Mouse (Mus musculus) limb, embryonic 14.5 days (tissue): ENCODE measurements at regions not wholly inside any gene's neighbourhood (a gene's known extent, or its start where the extent isn't known, plus 50 kb on each side); places are given as distances from the start of the nearest gene placed in this dataset.
A peak's percentile ranks its signal among the peaks of the same experiment; 100 is the strongest.

Experiments
- ATAC-seq: fragments of 200-750 bp; cut with Nextera tagmentation; 2 replicates; pipeline ENCODE4 v1.8.0; 2017; ENCODE audit warnings: low read depth, moderate number of reproducible peaks, moderate TSS enrichment; ENCODE audit not compliant: low FRiP score
- DNase-seq: peaks from one replicate; pipeline ENCODE4 v3.0.0-alpha.2; 2015; ENCODE audit warnings: low spot score
- H3K27ac ChIP-seq: fragments of 300-500 bp; sonication (generic); replicated peaks from 2 replicates; pipeline ENCODE4 v1.5.1; 2014; ENCODE audit warnings: low read depth, mild to moderate bottlenecking, low read length, moderate library complexity, mixed read lengths
- H3K27me3 ChIP-seq: fragments of 300-500 bp; sonication (generic); 2 replicates; pipeline ENCODE4 v1.6.1; 2014; ENCODE audit warnings: low read length, mixed read lengths; ENCODE audit not compliant: control insufficient read depth, insufficient read depth
- H3K36me3 ChIP-seq: fragments of 300-500 bp; sonication (generic); 2 replicates; pipeline ENCODE4 v1.6.1; 2014; ENCODE audit warnings: mild to moderate bottlenecking, low read length, moderate library complexity, mixed read lengths; ENCODE audit not compliant: control insufficient read depth, insufficient read depth
- H3K4me1 ChIP-seq: fragments of 300-500 bp; sonication (generic); 2 replicates; pipeline ENCODE4 v1.6.1; 2014; ENCODE audit warnings: antibody characterized with exemption, low read length, mixed read lengths; ENCODE audit not compliant: control insufficient read depth, insufficient read depth
- H3K4me2 ChIP-seq: fragments of 300-500 bp; sonication (generic); replicated peaks from 2 replicates; pipeline ENCODE4 v1.6.1; 2014; ENCODE audit warnings: low read depth, mild to moderate bottlenecking, low read length, moderate library complexity; ENCODE audit not compliant: severe bottlenecking
- H3K4me3 ChIP-seq: fragments of 300-500 bp; sonication (generic); replicated peaks from 2 replicates; pipeline ENCODE4 v1.5.1; 2014; ENCODE audit warnings: low read length
- H3K9ac ChIP-seq: fragments of 300-500 bp; sonication (generic); 2 replicates; pipeline ENCODE4 v1.6.1; 2014; ENCODE audit warnings: mild to moderate bottlenecking, low read depth, low read length, moderate library complexity; ENCODE audit not compliant: severe bottlenecking
- H3K9me3 ChIP-seq: fragments of 300-500 bp; sonication (generic); 2 replicates; pipeline ENCODE4 v1.6.1; 2016; ENCODE audit warnings: low read length; ENCODE audit not compliant: control insufficient read depth
- POLR2A ChIP-seq: fragments of 200-500 bp; IDR thresholded peaks from 2 replicates; pipeline ENCODE4 v1.8.0; 2012; ENCODE audit warnings: inconsistent platforms, mild to moderate bottlenecking, moderate library complexity, borderline replicate concordance; ENCODE audit not compliant: insufficient read depth, insufficient read length; ENCODE audit errors: extremely low read depth
- WGBS: fragments of 180-500 bp; shearing (Covaris S2); extraction: QIAGEN DNeasy Blood & Tissue Kit; methylation state at CpG from one replicate; pipeline ENCODE4 v1.1.7; 2014; 5-methylcytosine and 5-hydroxymethylcytosine counted together

GRCm38 (mm10) chr1:154150167-154150851 is 50.7 kb upstream of the Zfp648 start:
- no peak overlapping the region for H3K27ac ChIP-seq
- 0 out of 2 replicates have a peak overlapping the region, but pooled peaks have one; percentile 17 for H3K9ac ChIP-seq
- no peak for TF ChIP-seq POLR2A
- peak; percentile 65 for DNase-seq
- no peaks in the 10 kb centered on the region for H3K36me3 ChIP-seq
- 36% methylated on average over 8 of the region's 8 CpGs for WGBS
- peak; percentile 70; the same call in 1 of the 2 replicates for ATAC-seq
- no peaks in the 10 kb centered on the region for H3K9me3 ChIP-seq
- H3K4me2 ChIP-seq: no peak overlapping the region
- no peaks in the 10 kb centered on the region for H3K27me3 ChIP-seq
- peaks cover 6% of the 10 kb centered on the region; the same call in 1 of the 2 replicates for H3K4me1 ChIP-seq
- no peak overlapping the region for H3K4me3 ChIP-seq
